Mouse (Mus musculus): ENCODE results near the gene Vmn1r203. TPM values are rescaled to one million over a fixed set of nuclear protein-coding genes. Genes with fewer than 3 reads are reported as not detected.
"Not testable (repeated sequence)": the region's sequence is repeated elsewhere in the genome, so short reads cannot be mapped to it uniquely, and the experiment has no call there.

Gene Vmn1r203
- total RNA-seq (2012; rRNA removed) = not detected in 2 replicates

- Histone ChIP-seq H3K27ac (ENCODE audit: insufficient read depth, low read depth, low read length, poor library complexity, severe bottlenecking) (no peak within 1 kb of the TSS), H3K9me3 (ENCODE audit: control insufficient read depth, insufficient read depth, low read depth, low read length) (no peaks in the 10 kb centered on the region), H3K4me1 (ENCODE audit: control insufficient read depth in 2 of 2, insufficient read depth in 2 of 2, low read length in 2 of 2, poor library complexity in 1 of 2) (no peaks in the 10 kb centered on the region), H3K9ac (ENCODE audit: insufficient read depth, low read depth, low read length, poor library complexity, severe bottlenecking) (no peak within 1 kb of the TSS), H3K36me3 (ENCODE audit: control insufficient read depth, insufficient read depth, low read length, poor library complexity, severe bottlenecking) (no peaks in the 10 kb centered on the region), H3K4me3 (ENCODE audit: insufficient read depth in 1 of 2, low read depth in 1 of 2, low read length in 2 of 2, poor library complexity in 1 of 2, severe bottlenecking in 1 of 2) (no peak within 1 kb of the TSS)
- DNase-seq (ENCODE audit: low read depth, low spot score) = no peak
- TF ChIP-seq CHD2 (IDR thresholded peaks at IDR 0.05; ENCODE audit: low read depth, low read length) = no peak
- TF ChIP-seq HCFC1 (IDR thresholded peaks at IDR 0.05; ENCODE audit: borderline replicate concordance, insufficient read depth, low read length) = no peak
- no peak for TF ChIP-seq ZC3H11A (IDR thresholded peaks at IDR 0.05; ENCODE audit: borderline replicate concordance, low read depth, low read length)
- TF ChIP-seq ZNF384 (IDR thresholded peaks at IDR 0.05; ENCODE audit: low read depth, low read length) = no peak
- TF ChIP-seq MAFK (IDR thresholded peaks at IDR 0.05; ENCODE audit: insufficient read depth, low read depth, low read length) = no peak
- in situ Hi-C loops (cut with MboI; ENCODE audit: low sequenced_read_pairs in 2 of 2, unreplicated experiment in 2 of 2) = no loop called here
Measured at GRCm38 (mm10) chr13:22517814-22518213, at the start of gene Vmn1r203. TSS of gene Vmn1r203 (plus strand) at chr13:22518114.

GRCm38 (mm10) chr13:22471623-22472022, 46.3 kb upstream of the Vmn1r203 start, which contains the start of gene Vmn1r201:
TSS of gene Vmn1r201 (plus strand) at chr13:22471923.
- in situ Hi-C loops (cut with MboI; ENCODE audit: low sequenced_read_pairs in 2 of 2, unreplicated experiment in 2 of 2) = no loop called here
- no peaks in the 10 kb centered on the region for H3K4me1 ChIP-seq (ENCODE audit: control insufficient read depth in 2 of 2, insufficient read depth in 2 of 2, low read length in 2 of 2, poor library complexity in 1 of 2)
- H3K27ac ChIP-seq (ENCODE audit: insufficient read depth, low read depth, low read length, poor library complexity, severe bottlenecking) = no peak within 1 kb of the TSS
- no peak for DNase-seq (ENCODE audit: low read depth, low spot score)
- no peaks in the 10 kb centered on the region for H3K9me3 ChIP-seq (ENCODE audit: control insufficient read depth, insufficient read depth, low read depth, low read length)
- H3K36me3 ChIP-seq (ENCODE audit: control insufficient read depth, insufficient read depth, low read length, poor library complexity, severe bottlenecking) = no peaks in the 10 kb centered on the region
- no peak within 1 kb of the TSS for H3K4me3 ChIP-seq (ENCODE audit: insufficient read depth in 1 of 2, low read depth in 1 of 2, low read length in 2 of 2, poor library complexity in 1 of 2, severe bottlenecking in 1 of 2)
- no peak for TF ChIP-seq CHD2 (IDR thresholded peaks at IDR 0.05; ENCODE audit: low read depth, low read length)
- no peak for TF ChIP-seq MAFK (IDR thresholded peaks at IDR 0.05; ENCODE audit: insufficient read depth, low read depth, low read length)
- TF ChIP-seq HCFC1 (IDR thresholded peaks at IDR 0.05; ENCODE audit: borderline replicate concordance, insufficient read depth, low read length) = no peak
- no peak for TF ChIP-seq ZNF384 (IDR thresholded peaks at IDR 0.05; ENCODE audit: low read depth, low read length)
- no peak for TF ChIP-seq ZC3H11A (IDR thresholded peaks at IDR 0.05; ENCODE audit: borderline replicate concordance, low read depth, low read length)
- no peak within 1 kb of the TSS for H3K9ac ChIP-seq (ENCODE audit: insufficient read depth, low read depth, low read length, poor library complexity, severe bottlenecking)

- Histone ChIP-seq H3K36me3 (ENCODE audit: control insufficient read depth, insufficient read depth, low read length, poor library complexity, severe bottlenecking) (no peaks in the 10 kb centered on the region), H3K9ac (ENCODE audit: insufficient read depth, low read depth, low read length, poor library complexity, severe bottlenecking) (no peak overlapping the region), H3K4me1 (ENCODE audit: control insufficient read depth in 2 of 2, insufficient read depth in 2 of 2, low read length in 2 of 2, poor library complexity in 1 of 2) (no peaks in the 10 kb centered on the region), H3K4me3 (ENCODE audit: insufficient read depth in 1 of 2, low read depth in 1 of 2, low read length in 2 of 2, poor library complexity in 1 of 2, severe bottlenecking in 1 of 2) (no peak overlapping the region), H3K9me3 (ENCODE audit: control insufficient read depth, insufficient read depth, low read depth, low read length) (no peaks in the 10 kb centered on the region), H3K27ac (ENCODE audit: insufficient read depth, low read depth, low read length, poor library complexity, severe bottlenecking) (no peak overlapping the region)
- in situ Hi-C loops (cut with MboI; ENCODE audit: low sequenced_read_pairs in 2 of 2, unreplicated experiment in 2 of 2) = no loop called here
- DNase-seq (ENCODE audit: low read depth, low spot score) = no peak
- TF ChIP-seq CHD2 (IDR thresholded peaks at IDR 0.05; ENCODE audit: low read depth, low read length) = no peak
- TF ChIP-seq ZC3H11A (IDR thresholded peaks at IDR 0.05; ENCODE audit: borderline replicate concordance, low read depth, low read length) = no peak
- TF ChIP-seq HCFC1 (IDR thresholded peaks at IDR 0.05; ENCODE audit: borderline replicate concordance, insufficient read depth, low read length) = no peak
- no peak for TF ChIP-seq ZNF384 (IDR thresholded peaks at IDR 0.05; ENCODE audit: low read depth, low read length)
- no peak for TF ChIP-seq MAFK (IDR thresholded peaks at IDR 0.05; ENCODE audit: insufficient read depth, low read depth, low read length)
Measured at GRCm38 (mm10) chr13:22502431-22502830, 15.5 kb upstream of the Vmn1r203 start.

GRCm38 (mm10) chr13:22505281-22505680, 12.6 kb upstream of the Vmn1r203 start, which contains the start of gene Vmn1r202:
TSS of gene Vmn1r202 (minus strand) at chr13:22505381.
- no peak for TF ChIP-seq CHD2 (IDR thresholded peaks at IDR 0.05; ENCODE audit: low read depth, low read length)
- no peak for TF ChIP-seq MAFK (IDR thresholded peaks at IDR 0.05; ENCODE audit: insufficient read depth, low read depth, low read length)
- in situ Hi-C loops (cut with MboI; ENCODE audit: low sequenced_read_pairs in 2 of 2, unreplicated experiment in 2 of 2) = no loop called here
- Histone ChIP-seq H3K4me3 (ENCODE audit: insufficient read depth in 1 of 2, low read depth in 1 of 2, low read length in 2 of 2, poor library complexity in 1 of 2, severe bottlenecking in 1 of 2) (no peak within 1 kb of the TSS), H3K27ac (ENCODE audit: insufficient read depth, low read depth, low read length, poor library complexity, severe bottlenecking) (no peak within 1 kb of the TSS), H3K9me3 (ENCODE audit: control insufficient read depth, insufficient read depth, low read depth, low read length) (no peaks in the 10 kb centered on the region), H3K4me1 (ENCODE audit: control insufficient read depth in 2 of 2, insufficient read depth in 2 of 2, low read length in 2 of 2, poor library complexity in 1 of 2) (no peaks in the 10 kb centered on the region), H3K36me3 (ENCODE audit: control insufficient read depth, insufficient read depth, low read length, poor library complexity, severe bottlenecking) (no peaks in the 10 kb centered on the region), H3K9ac (ENCODE audit: insufficient read depth, low read depth, low read length, poor library complexity, severe bottlenecking) (no peak within 1 kb of the TSS)
- no peak for DNase-seq (ENCODE audit: low read depth, low spot score)

GRCm38 (mm10) chr13:22552898-22553297, 35.0 kb downstream of the Vmn1r203 start, which contains the start of gene Vmn1r204:
TSS of gene Vmn1r204 (plus strand) at chr13:22553198.
- H3K4me1 ChIP-seq (ENCODE audit: control insufficient read depth in 2 of 2, insufficient read depth in 2 of 2, low read length in 2 of 2, poor library complexity in 1 of 2); H3K4me3 ChIP-seq (ENCODE audit: insufficient read depth in 1 of 2, low read depth in 1 of 2, low read length in 2 of 2, poor library complexity in 1 of 2, severe bottlenecking in 1 of 2); in situ Hi-C loops (cut with MboI; ENCODE audit: low sequenced_read_pairs in 2 of 2, unreplicated experiment in 2 of 2); DNase-seq (ENCODE audit: low read depth, low spot score); H3K36me3 ChIP-seq (ENCODE audit: control insufficient read depth, insufficient read depth, low read length, poor library complexity, severe bottlenecking); H3K9ac ChIP-seq (ENCODE audit: insufficient read depth, low read depth, low read length, poor library complexity, severe bottlenecking); H3K9me3 ChIP-seq (ENCODE audit: control insufficient read depth, insufficient read depth, low read depth, low read length); H3K27ac ChIP-seq (ENCODE audit: insufficient read depth, low read depth, low read length, poor library complexity, severe bottlenecking): not testable (repeated sequence)

- H3K9ac ChIP-seq (ENCODE audit: insufficient read depth, low read depth, low read length, poor library complexity, severe bottlenecking); H3K4me1 ChIP-seq (ENCODE audit: control insufficient read depth in 2 of 2, insufficient read depth in 2 of 2, low read length in 2 of 2, poor library complexity in 1 of 2); H3K4me3 ChIP-seq (ENCODE audit: insufficient read depth in 1 of 2, low read depth in 1 of 2, low read length in 2 of 2, poor library complexity in 1 of 2, severe bottlenecking in 1 of 2); in situ Hi-C loops (cut with MboI; ENCODE audit: low sequenced_read_pairs in 2 of 2, unreplicated experiment in 2 of 2); H3K27ac ChIP-seq (ENCODE audit: insufficient read depth, low read depth, low read length, poor library complexity, severe bottlenecking); DNase-seq (ENCODE audit: low read depth, low spot score); H3K36me3 ChIP-seq (ENCODE audit: control insufficient read depth, insufficient read depth, low read length, poor library complexity, severe bottlenecking); H3K9me3 ChIP-seq (ENCODE audit: control insufficient read depth, insufficient read depth, low read depth, low read length): not testable (repeated sequence)
Measured at GRCm38 (mm10) chr13:22574911-22575310, 57.0 kb downstream of the Vmn1r203 start.

All from ES-E14 (cell line).